Mouse (Mus musculus): Measurements from ENCODE around the gene Magohb. TPM values are rescaled to one million over a fixed set of nuclear protein-coding genes. Genes with fewer than 3 reads are reported as not detected.

The Magohb gene
- polyA plus RNA-seq (2016; fragmentation: Nextera tagmentation; extraction: Ambion mirVana) = 49.0 and 57.2 TPM in 2 replicates

GRCm38 (mm10) chr6:131292991-131293788 is at the start of gene Magohb:
Gene Magohb, minus strand, starts transcription at chr6:131293244.
- Histone ChIP-seq H3K27me3 (no peaks in the 10 kb centered on the region), H3K27ac (no peak within 1 kb of the TSS), H3K36me3 (peaks cover 2% of the 10 kb centered on the region), H3K9ac (peak within 1 kb of the TSS; percentile 78), H3K4me1 (peaks cover 8% of the 10 kb centered on the region), H3K4me2 (replicated peaks) (peak within 1 kb of the TSS; percentile 67), H3K4me3 (peak within 1 kb of the TSS; percentile 69), H3K9me3 (replicated peaks) (no peaks in the 10 kb centered on the region)
- 3% methylated on average over 51 of the region's 51 CpGs for WGBS
- ATAC-seq (ENCODE audit: low FRiP score) = peak; percentile 90

GRCm38 (mm10) chr6:131340082-131340481 is 47.0 kb upstream of the Magohb start:
- 81% methylated on average over 3 of the region's 3 CpGs for WGBS
- no peak for ATAC-seq (ENCODE audit: low FRiP score)
- Histone ChIP-seq H3K27ac (no peak overlapping the region), H3K36me3 (no peaks in the 10 kb centered on the region), H3K4me2 (replicated peaks) (no peak overlapping the region), H3K9me3 (replicated peaks) (no peaks in the 10 kb centered on the region), H3K4me3 (no peak overlapping the region), H3K4me1 (no peaks in the 10 kb centered on the region), H3K9ac (no peak overlapping the region), H3K27me3 (no peaks in the 10 kb centered on the region)

DNA sequence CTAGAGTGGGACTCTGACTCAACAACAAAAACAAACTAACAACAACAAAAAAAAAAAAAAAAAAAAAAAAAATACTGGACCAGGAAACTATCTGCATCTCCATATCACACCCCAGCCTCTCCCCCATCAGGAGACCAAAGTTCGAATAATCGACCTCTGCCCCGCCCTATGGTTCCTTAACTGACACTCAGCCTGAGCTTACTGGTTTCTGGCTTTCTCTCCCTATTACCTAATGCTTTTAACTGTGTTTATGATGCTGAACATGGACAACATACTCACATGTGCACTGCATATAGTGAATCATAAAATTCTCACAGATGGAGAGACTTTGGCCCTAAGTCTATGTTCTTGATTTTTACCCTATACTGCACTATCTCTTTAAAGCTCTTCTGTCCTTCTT is 46.3 kb upstream of the Magohb start:
- H3K4me2 ChIP-seq (replicated peaks) = no peak overlapping the region
- no peaks in the 10 kb centered on the region for H3K36me3 ChIP-seq
- no peak overlapping the region for H3K27ac ChIP-seq
- WGBS = 86% methylated on average over 3 of the region's 3 CpGs
- H3K9me3 ChIP-seq (replicated peaks) = no peaks in the 10 kb centered on the region
- no peaks in the 10 kb centered on the region for H3K4me1 ChIP-seq
- no peak overlapping the region for H3K9ac ChIP-seq
- no peak overlapping the region for H3K4me3 ChIP-seq
- H3K27me3 ChIP-seq = no peaks in the 10 kb centered on the region
- no peak for ATAC-seq (ENCODE audit: low FRiP score)

DNA sequence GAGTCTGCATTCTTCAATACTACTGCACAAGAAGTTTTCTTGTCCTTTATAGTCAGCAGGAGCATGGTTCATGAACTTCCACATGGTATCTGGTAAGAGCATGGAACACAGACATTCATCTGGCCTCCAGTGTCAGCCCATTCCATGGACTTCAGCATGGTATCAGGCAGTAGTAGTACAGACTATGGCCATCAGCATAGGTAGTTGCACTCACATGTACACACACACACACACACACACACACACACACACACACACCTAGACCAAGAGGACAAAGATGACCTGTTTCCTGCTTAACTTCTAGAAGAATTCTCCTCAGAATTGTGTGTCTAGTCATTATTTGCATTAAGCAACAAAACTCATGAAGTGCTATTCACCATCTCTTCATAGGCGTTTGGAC is 45.7 kb upstream of the Magohb start:
- Histone ChIP-seq H3K27me3 (no peaks in the 10 kb centered on the region), H3K4me1 (no peaks in the 10 kb centered on the region), H3K9ac (no peak overlapping the region), H3K4me2 (replicated peaks) (no peak overlapping the region), H3K9me3 (replicated peaks) (no peaks in the 10 kb centered on the region), H3K27ac (no peak overlapping the region), H3K36me3 (no peaks in the 10 kb centered on the region), H3K4me3 (no peak overlapping the region)
- no peak for ATAC-seq (ENCODE audit: low FRiP score)
- 81% methylated on average over 1 of the region's 1 CpGs for WGBS

GRCm38 (mm10) chr6:131327076-131327475 is 34.0 kb upstream of the Magohb start:
- Histone ChIP-seq H3K36me3 (no peaks in the 10 kb centered on the region), H3K4me2 (replicated peaks) (no peak overlapping the region), H3K4me1 (no peaks in the 10 kb centered on the region), H3K9me3 (replicated peaks) (no peaks in the 10 kb centered on the region), H3K27ac (no peak overlapping the region), H3K27me3 (no peaks in the 10 kb centered on the region), H3K4me3 (no peak overlapping the region), H3K9ac (no peak overlapping the region)
- ATAC-seq (ENCODE audit: low FRiP score) = no peak
- WGBS = 85% methylated on average over 2 of the region's 2 CpGs

DNA sequence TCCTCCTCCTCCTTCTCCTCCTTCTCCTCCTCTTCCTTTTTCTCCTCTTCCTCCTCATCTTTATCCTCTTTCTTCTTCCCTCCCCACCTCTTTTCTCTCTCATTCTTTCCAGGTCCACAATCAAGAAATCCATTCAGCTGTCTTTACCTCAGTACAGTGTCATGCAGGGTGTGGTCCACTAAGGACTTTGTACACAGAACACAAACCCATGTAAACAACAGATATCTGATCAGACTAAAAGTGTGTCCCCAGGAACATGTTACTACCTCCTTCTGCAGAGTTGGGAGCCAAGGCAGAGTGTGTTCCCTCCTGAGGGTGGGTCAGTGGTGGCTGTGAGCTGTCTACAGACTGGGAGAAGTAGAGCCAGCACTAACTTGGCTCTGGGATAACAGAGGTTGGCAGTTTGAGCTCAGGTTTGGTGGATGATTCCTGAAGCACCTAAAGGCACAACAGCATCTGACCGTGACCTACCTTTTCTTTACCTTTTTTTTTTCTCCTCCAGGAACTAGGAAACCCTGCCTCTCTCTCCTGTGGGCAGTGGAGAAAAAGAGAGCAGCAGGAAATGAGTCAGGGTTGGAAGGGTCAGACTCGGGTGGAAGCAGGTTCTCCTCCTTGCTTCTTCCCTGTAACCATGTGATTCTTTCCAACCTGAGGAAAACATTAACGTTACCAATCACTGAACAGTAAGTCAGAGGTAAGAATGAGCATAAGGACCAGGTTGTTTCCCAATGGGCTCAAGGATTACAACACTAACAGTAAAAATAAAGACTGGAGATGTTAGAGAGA is 29.0 kb upstream of the Magohb start:
- no peaks in the 10 kb centered on the region for H3K27me3 ChIP-seq
- H3K9me3 ChIP-seq (replicated peaks) = no peaks in the 10 kb centered on the region
- ATAC-seq (ENCODE audit: low FRiP score) = no peak
- H3K36me3 ChIP-seq = no peaks in the 10 kb centered on the region
- H3K4me3 ChIP-seq = no peak overlapping the region
- no peak overlapping the region for H3K9ac ChIP-seq
- H3K4me2 ChIP-seq (replicated peaks) = no peak overlapping the region
- H3K27ac ChIP-seq = no peak overlapping the region
- H3K4me1 ChIP-seq = no peaks in the 10 kb centered on the region
- WGBS = 72% methylated on average over 3 of the region's 3 CpGs

DNA sequence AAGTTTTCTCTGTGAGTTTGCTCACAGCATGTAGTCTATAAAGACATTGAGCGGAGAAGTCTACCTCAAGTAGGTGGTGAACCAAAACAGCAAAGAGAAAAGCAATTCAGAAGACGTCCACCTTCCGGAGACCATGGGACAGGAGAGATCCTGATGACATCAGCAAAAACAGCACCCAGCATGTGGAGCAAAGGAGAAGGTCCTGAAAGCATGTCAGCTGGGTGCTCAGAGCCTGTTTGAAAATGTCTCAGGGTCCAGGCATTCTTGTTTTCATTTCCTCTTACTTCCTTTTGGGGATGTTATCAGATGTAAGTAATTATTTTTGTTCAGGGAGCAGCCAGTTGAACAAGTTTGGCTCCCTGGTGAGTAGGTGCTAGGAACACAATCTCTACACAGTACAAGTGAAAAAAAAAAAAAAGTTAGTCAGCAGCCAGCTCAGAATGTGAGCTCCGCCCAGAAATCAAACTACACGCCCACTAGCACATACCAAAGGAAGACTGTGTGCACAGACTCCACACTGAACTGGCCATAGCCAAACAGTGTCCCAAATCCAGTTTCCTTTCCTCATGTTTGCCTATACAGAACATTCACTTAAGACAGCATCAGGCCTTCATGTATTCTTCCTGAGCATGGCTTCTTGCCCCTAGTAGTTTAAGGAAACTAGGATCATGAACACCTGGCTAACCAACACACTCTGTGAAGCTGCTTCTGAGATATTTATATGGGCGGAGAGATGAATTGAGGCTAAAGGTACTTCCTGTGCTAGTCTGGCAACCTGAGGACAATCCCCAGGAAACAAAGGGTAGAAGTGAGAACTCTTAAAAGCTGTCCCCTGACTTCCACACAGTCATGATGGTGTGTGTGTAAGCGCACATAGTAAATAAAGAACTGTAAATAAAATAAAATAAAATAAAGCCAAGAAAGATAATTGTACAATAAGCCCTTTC is 23.4 kb upstream of the Magohb start:
- Histone ChIP-seq H3K4me2 (replicated peaks) (no peak overlapping the region), H3K9me3 (replicated peaks) (no peaks in the 10 kb centered on the region), H3K27me3 (no peaks in the 10 kb centered on the region), H3K36me3 (no peaks in the 10 kb centered on the region), H3K4me1 (no peaks in the 10 kb centered on the region), H3K9ac (no peak overlapping the region), H3K4me3 (no peak overlapping the region), H3K27ac (no peak overlapping the region)
- ATAC-seq (ENCODE audit: low FRiP score) = no peak
- WGBS = 82% methylated on average over 7 of the region's 7 CpGs

DNA sequence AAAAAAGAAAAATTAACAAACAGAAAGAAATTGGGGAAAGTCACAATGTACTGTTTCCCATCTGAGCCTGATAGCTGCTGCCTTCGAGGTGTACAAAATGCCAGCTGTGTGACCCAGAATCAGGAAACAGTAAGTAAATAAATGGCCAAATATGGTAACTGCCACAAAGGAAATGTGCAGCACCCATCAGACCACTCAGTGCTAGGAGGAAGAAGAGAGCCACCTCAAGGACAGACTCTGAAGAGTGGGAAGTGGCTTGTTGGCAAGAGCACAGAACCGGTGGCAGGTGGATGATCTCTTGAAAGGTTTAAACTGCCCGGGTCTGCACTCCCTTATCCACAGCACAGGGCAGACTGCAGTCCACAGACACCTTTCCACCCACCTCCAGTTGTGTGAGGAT is 15.0 kb upstream of the Magohb start:
- Histone ChIP-seq H3K9ac (no peak overlapping the region), H3K27ac (no peak overlapping the region), H3K9me3 (replicated peaks) (no peaks in the 10 kb centered on the region), H3K4me1 (no peaks in the 10 kb centered on the region), H3K4me3 (no peak overlapping the region), H3K4me2 (replicated peaks) (no peak overlapping the region), H3K36me3 (no peaks in the 10 kb centered on the region), H3K27me3 (no peaks in the 10 kb centered on the region)
- no peak for ATAC-seq (ENCODE audit: low FRiP score)
- 74% methylated on average over 3 of the region's 3 CpGs for WGBS

DNA sequence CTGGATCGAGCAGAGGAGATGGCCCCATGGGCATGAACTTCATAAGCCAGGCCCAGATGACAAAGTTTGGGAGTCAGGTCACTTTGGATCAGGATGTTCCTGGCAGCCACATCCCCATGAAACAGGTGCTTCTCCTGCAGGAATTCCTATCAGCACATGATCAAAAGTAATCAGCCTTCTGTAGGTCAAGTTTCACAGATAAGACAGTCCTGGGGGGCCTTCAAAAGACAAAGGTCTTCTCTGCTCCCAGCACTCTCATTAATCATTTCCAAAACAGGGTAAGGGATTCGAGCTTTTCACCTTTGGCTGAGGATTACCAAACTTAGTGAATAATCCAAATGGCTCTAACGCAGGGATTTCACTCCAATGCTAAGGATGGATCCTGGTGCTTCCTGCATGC is 11.7 kb upstream of the Magohb start:
- 72% methylated on average over 3 of the region's 3 CpGs for WGBS
- Histone ChIP-seq H3K4me3 (no peak overlapping the region), H3K4me2 (replicated peaks) (no peak overlapping the region), H3K27me3 (no peaks in the 10 kb centered on the region), H3K4me1 (no peaks in the 10 kb centered on the region), H3K9ac (no peak overlapping the region), H3K36me3 (no peaks in the 10 kb centered on the region), H3K9me3 (replicated peaks) (no peaks in the 10 kb centered on the region), H3K27ac (no peak overlapping the region)
- no peak for ATAC-seq (ENCODE audit: low FRiP score)

DNA sequence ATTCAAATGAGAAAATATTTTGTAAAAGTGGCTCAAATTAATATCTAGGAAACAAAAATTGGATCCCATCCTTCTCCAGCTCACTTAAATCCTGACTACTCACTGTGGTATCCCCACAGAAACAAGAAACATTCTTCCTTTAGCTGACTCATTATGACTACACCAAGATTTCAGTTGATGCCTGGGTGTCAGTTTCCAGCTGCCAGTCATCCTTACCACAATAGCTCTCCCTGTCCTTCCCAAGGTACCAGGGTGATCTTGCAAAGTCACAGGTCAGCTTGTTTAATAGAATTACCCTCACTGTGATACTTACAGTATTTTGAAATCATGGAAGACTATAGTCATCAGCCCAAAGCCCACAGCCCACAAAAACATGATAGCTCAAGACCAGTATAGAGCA is 5.5 kb upstream of the Magohb start:
- Histone ChIP-seq H3K9ac (no peak overlapping the region), H3K9me3 (replicated peaks) (no peaks in the 10 kb centered on the region), H3K4me2 (replicated peaks) (no peak overlapping the region), H3K27me3 (no peaks in the 10 kb centered on the region), H3K36me3 (no peaks in the 10 kb centered on the region), H3K4me1 (no peaks in the 10 kb centered on the region), H3K4me3 (no peak overlapping the region), H3K27ac (no peak overlapping the region)
- ATAC-seq (ENCODE audit: low FRiP score) = no peak

DNA sequence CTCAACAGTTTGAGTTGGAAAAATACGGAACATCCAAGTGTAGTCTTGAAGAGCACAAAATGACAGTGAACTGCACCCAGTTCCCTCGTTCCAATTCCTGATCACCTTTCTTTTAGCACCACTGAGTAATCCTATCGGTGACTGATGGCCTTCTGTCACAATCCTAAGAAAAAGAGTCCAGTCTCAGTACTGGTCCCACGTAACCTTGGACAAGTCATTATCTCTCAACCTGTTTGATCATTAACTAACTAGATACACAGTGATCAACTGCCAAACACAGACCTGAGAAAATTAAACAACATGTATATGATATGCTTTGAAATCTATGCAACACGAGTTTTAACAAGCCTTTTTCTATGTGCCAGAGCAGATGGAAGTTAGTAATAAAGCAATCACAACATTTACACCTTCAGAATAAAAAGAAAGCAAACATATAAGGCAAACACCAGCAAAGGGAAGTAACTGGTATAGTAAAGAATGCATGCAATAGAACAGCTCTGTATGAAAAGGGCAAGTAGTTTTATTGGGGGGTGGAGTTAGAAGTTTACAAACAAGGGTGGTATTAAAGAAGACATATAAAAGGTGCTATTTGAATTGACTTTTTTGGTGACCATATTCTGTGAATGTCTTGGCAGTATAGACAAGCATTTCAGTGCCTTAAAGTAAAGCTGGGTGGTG is 1.5 kb upstream of the Magohb start:
- Histone ChIP-seq H3K27ac (no peak overlapping the region), H3K9me3 (replicated peaks) (no peaks in the 10 kb centered on the region), H3K36me3 (no peaks in the 10 kb centered on the region), H3K4me2 (replicated peaks) (no peak overlapping the region), H3K4me3 (no peak overlapping the region), H3K4me1 (peaks cover 8% of the 10 kb centered on the region), H3K9ac (no peak overlapping the region), H3K27me3 (no peaks in the 10 kb centered on the region)
- WGBS = 84% methylated on average over 5 of the region's 5 CpGs
- ATAC-seq (ENCODE audit: low FRiP score) = no peak

All from hindbrain, embryonic 12.5 days (tissue).